Mouse (Mus musculus) cerebellum, adult 9-10 months (tissue): Measurements from ENCODE around the gene Ift46.

Experiments used
- DNase-seq: peaks from one replicate; pipeline ENCODE4 v3.0.0; 2022

Ift46 gene

DNA sequence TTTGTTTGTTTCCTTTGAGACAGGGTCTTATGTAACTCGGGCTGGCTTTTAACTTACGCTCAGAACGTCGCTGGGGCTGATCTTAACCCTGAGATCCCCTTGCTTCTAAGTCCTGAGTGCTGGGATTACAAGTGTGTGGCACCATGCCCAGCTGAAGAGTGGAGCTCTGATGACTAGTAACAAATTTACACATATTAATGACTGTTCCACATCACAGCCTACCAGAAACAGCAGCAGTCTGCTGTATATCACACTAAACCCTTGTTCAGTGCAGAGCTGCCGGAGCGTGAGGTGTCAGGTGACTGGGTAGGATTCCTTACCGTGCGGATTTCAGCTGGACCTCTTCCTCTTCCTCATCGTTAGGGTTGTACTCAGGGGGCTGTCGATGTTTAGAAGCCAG is 42.6 kb downstream of the Ift46 start:
- DNase-seq = no peak

DNA sequence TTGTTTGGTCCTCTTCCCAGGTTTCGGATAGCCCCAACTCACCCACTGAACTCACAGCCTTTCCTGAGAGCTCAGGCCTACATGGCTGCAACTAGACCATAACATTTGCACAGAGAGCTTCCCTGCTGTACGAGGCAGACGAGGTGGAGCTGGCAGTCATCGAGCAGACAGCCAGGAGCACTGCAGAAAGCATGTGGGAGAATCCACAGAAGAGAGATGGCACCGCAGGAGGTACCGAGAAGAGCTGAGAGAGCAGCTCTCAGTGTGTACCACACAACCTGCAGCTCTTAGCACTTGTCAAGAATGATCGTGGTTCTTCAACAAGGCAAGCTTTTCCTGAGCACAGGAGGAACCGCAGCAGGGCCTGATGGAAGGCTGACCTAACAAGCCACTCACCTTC is 46.5 kb downstream of the Ift46 start:
- DNase-seq = no peak

DNA sequence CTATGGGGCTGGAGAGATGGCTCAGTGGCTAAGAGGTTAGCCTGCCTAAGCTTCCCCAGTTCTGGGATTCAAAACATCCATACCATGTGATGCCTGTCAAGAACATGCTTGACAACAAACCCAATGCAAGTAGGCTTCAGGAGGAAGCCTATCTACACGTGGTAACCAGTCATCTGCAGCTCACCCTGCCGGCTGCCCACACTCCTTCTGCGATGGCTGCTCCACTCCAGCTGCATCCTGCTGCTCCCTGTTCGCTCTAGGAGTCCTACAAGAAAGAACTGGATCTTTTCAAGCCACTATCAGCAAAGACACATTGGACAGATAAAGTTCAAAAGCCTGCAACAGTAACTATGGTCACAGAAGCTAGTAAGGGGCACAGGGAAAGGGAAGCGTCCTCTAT is 49.8 kb downstream of the Ift46 start:
- no peak for DNase-seq

DNA sequence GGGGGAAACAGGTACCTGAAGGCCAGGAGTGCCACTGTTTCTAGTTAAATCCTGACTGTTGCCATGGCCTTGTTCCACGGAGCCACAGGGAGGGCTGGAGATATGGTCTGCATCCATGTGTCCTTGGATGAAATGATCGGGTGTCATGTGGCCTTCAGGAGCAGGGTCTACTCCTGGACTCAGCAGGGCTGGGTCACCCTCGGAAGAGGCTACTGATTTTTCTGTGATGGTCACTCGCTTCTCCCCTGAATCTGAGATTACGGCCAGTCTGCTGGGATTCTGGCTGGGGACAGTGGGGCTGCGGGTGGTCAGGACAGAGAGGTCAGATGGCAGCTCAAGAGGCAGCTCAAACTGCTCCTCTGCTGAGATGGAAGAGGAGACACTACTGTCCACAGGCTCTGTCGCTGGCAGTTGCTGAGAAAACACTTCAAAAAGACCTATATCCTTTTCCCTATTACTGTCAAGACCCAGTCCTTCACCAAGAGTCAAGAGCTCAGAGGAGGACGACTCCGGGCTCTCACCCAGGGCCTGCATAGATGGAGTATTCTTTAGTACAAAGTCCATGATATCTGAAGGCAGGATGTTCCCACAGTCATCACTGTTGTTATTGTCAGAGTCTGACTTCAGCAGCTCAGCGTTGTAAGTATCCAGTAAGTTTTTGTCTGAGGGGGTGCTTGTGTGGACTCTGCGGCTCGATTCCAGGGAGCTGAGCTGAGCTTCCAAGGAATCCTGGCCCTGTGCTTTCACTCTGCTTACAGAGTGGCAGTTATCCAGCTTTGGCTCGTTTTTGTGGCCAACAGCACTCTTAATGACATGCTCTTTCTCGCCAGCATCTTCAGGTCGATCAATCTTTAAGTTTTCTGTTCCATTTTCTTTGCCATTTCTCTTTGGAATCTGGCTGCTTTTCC is 52.5 kb downstream of the Ift46 start:
- no peak for DNase-seq

DNA sequence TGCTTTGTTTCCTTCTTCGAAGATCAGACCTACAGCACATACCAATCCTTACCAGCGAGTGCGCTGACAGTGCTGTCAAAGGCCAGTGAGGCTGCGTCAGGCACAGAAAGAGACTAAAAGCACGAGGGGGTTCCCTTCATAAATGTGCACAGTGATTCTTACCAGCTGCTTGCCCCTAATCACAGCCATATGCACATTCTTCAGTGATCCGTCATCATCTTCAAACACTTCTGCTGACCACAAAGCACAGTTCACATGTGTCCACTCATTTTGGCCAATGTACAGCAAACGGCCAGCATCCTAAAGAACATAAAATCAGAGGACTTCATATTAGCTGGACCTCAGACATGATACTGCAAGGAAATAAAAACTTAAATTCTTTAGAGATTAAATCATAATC is 59.0 kb downstream of the Ift46 start:
- DNase-seq = no peak

DNA sequence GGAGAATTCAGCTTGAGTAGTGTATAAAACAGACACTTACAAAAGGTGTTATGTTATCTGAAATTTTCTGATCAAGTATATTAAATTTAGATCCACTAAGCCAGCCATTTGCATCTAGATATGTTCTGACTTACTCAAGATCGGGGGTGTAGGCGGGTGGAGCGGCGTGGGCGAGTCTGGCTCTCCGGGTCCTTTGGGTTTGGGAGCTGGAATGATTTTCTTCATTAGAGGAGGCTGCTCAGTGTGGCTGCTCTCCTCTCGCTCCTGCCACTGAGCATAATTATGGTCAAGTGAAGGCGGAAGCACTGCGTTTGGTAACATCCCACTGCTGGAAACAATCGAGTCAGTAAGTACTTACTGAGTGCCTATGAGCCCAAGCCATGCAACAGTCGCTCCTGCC is 61.2 kb downstream of the Ift46 start:
- DNase-seq = no peak

DNA sequence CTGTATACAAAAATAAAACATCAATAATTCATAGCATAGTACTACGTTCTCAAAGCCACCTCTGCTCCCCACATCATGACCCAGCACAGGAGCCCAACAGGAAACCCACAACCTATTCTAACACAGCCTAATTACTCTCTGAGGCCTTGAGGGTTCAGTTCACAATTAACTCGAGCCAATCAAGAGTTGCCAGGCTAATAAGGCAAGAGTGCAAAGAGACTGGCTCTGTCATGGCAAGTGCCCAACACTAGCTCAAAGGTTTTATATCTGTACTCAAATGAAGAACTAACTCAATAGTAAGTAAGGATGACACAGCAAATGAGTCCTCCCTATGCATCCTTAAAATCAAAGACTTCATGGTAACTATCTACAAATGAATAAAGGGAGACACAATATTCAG is 62.8 kb downstream of the Ift46 start:
- no peak for DNase-seq

DNA sequence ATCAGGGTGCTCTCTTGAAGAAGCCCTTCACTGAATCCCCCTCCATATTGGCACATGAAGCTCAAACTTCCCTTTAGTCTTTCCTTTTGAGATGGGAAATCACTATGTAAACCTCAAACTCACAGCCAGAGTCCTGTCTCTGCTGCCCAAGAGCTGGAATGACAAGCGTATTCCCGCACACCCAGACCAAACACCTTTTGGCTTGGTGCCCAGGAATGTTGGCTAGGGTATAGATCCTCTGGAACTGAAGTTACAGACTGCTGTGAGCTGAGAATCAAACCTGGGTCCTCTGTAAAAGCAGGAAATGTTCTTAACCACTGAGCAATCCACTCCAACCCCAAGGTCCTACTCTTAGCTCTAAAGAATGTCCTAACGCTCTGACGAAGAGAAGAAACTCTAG is 64.6 kb downstream of the Ift46 start:
- peak; percentile 26 for DNase-seq

DNA sequence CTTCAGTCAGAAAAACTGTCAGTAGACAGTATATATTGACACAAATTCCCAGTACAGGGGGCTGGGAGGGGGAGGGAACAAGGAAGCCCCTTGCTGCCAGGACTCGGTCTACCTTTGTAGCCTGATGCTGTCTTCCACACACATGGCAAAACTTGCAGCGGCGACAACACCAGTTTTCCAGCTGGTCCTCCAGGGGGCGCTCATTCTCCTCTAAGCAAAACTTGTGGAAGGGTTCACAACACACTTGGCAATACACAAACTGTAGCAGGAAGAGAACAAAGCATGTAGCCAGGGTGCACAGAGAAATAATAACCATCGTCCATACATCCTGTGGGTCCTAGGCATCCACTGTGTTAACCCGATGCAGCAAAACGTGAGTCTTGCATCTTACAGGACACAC is 68.7 kb downstream of the Ift46 start:
- DNase-seq = peak; percentile 77

DNA sequence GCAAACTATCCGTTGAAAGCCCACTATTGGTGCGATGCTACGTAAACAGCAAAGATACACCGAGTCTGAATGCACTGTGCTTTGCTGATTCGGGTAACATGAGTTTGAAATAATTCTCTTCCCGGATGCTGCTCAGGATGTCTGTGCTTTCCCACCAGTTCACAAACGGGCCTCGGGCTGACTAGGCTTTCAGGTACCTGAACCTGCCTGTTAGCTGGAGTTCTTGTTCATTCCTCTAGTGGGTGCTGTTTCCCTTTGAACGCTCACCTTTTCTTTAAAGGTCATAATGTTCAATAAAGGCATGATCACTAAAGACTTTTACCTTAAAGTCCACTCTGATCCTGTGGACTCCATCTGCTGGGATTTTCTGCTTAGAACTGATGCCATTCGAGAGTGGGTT is 73.5 kb downstream of the Ift46 start:
- peak; percentile 59 for DNase-seq
